Mouse (Mus musculus): Measurements from ENCODE around the gene Tpcn2. TPM values are rescaled to one million over a fixed set of nuclear protein-coding genes. Genes with fewer than 3 reads are reported as not detected.

The Tpcn2 gene
- total and polyA plus RNA-seq, 2 experiments = 1.9 to 5.0 TPM

DNA sequence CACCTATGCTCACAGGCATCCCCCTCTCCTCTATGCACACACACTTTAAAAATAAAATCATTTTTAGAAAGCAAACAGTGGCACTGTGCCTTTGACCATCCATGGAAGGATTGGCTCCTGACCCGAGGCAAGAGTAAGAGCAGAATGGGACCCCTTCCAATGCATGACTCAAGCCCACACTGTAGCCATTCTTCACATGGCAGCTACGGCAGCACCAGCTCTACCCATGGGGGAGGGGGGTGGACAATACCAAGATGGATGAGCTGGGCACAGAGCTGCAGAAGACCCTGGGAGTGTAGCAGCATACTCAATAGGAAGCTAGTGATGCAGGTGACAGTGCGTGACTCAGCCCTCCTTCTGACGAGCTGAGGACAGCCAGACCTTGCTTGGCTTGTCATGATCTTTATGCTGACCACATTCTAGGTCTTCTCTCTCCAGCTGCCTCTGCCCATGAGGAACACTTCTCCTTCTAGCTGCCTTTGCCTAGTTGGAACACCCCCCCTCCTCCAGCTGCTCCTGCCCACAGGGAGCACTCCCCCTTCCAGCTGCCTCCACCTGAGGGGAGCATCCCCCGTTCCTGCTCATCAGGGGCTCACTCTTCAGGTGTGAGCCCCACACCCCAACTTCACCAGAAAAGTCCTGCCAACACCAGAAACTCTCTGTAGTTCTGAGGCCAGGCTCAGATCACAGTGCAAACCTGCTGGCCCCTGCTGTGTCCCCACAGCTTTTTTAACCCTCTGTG is 88.5 kb downstream of the Tpcn2 start:
- 70% methylated on average over 5 of the region's 5 CpGs for WGBS
- Histone ChIP-seq H3K4me3 (ENCODE audit: insufficient read depth, low read depth, low read length) (no peak overlapping the region), H3K27ac (replicated peaks; ENCODE audit: insufficient read depth, low read depth, low read length) (no peak overlapping the region), H3K27me3 (ENCODE audit: control insufficient read depth, insufficient read depth, low read length) (no peaks in the 10 kb centered on the region), H3K4me1 (ENCODE audit: control insufficient read depth, insufficient read depth, low read length) (no peaks in the 10 kb centered on the region), H3K9ac (ENCODE audit: low read depth, low read length) (no peak overlapping the region), H3K79me2 (ENCODE audit: control insufficient read depth, insufficient read depth, low read length) (no peaks in the 10 kb centered on the region), H3K36me3 (ENCODE audit: control insufficient read depth, insufficient read depth, low read length) (no peaks in the 10 kb centered on the region)
- no peak for DNase-seq (ENCODE audit: extremely low read depth, low read depth, low spot score)
- TF ChIP-seq CTCF (IDR thresholded peaks at IDR 0.05; ENCODE audit: low read depth, low read length) (no peak), POLR2A (IDR thresholded peaks at IDR 0.05; ENCODE audit: extremely low read depth, insufficient read depth, low read length) (no peak)

DNA sequence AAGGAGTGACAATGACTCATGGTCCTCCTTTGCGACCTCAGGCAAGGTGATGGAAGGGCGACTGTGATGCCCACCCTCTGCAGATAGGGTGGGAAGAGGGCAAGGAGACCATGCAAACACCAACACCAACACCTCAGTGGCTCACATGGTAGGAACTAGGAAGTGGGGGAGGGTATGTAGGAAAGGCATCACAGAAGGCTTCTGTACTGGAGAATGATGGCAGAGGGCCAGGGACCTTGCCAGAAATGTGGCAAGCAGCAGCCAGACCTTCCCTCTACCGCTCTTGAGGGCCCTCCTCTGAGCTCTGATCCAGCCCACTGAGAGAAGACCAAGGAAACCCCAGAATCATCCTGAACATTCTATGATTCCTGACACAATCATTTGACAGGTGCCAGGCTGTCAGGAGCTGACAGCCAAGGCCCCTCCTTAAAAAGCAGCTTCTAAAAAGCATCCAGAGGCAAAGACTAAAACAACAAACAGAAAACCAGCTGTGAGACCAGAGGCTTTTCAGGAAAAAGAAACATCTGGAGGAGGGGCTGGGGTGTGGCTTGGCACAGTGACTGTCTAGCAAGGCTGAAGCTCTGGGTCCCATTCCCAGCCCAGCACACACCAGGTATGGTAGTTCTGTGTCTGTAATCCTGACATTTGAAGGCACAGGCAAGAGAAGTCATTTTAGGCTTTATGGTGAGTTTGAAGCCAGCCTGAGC is 89.2 kb downstream of the Tpcn2 start:
- Histone ChIP-seq H3K79me2 (ENCODE audit: control insufficient read depth, insufficient read depth, low read length) (no peaks in the 10 kb centered on the region), H3K9ac (ENCODE audit: low read depth, low read length) (no peak overlapping the region), H3K27me3 (ENCODE audit: control insufficient read depth, insufficient read depth, low read length) (no peaks in the 10 kb centered on the region), H3K4me3 (ENCODE audit: insufficient read depth, low read depth, low read length) (no peak overlapping the region), H3K27ac (replicated peaks; ENCODE audit: insufficient read depth, low read depth, low read length) (no peak overlapping the region), H3K4me1 (ENCODE audit: control insufficient read depth, insufficient read depth, low read length) (no peaks in the 10 kb centered on the region), H3K36me3 (ENCODE audit: control insufficient read depth, insufficient read depth, low read length) (no peaks in the 10 kb centered on the region)
- no peak for DNase-seq (ENCODE audit: extremely low read depth, low read depth, low spot score)
- 69% methylated on average over 3 of the region's 3 CpGs for WGBS
- no peak for TF ChIP-seq POLR2A (IDR thresholded peaks at IDR 0.05; ENCODE audit: extremely low read depth, insufficient read depth, low read length)
- no peak for TF ChIP-seq CTCF (IDR thresholded peaks at IDR 0.05; ENCODE audit: low read depth, low read length)

DNA sequence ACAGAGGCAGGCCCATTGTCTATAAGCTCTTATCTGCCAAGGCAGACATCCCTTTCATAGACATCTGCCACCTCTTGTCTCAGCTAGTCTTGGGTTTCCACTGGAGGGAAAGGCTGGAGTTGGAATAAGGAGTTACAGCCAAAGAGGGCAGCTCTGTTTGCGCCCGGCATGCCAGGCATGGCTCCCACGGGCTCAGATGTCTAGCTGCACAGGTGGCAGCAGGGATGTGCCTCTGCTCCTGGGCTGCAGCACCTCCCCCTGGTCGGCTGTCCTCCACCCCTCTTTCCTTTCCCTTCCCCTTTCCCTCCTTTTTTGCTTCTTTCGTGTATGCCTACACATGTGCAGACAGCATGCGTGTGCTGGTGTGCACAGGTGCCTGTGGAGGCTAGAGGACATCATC is 91.0 kb downstream of the Tpcn2 start:
- Histone ChIP-seq H3K79me2 (ENCODE audit: control insufficient read depth, insufficient read depth, low read length) (no peaks in the 10 kb centered on the region), H3K27ac (replicated peaks; ENCODE audit: insufficient read depth, low read depth, low read length) (no peak overlapping the region), H3K36me3 (ENCODE audit: control insufficient read depth, insufficient read depth, low read length) (no peaks in the 10 kb centered on the region), H3K4me3 (ENCODE audit: insufficient read depth, low read depth, low read length) (no peak overlapping the region), H3K4me1 (ENCODE audit: control insufficient read depth, insufficient read depth, low read length) (no peaks in the 10 kb centered on the region), H3K27me3 (ENCODE audit: control insufficient read depth, insufficient read depth, low read length) (no peaks in the 10 kb centered on the region), H3K9ac (ENCODE audit: low read depth, low read length) (no peak overlapping the region)
- TF ChIP-seq CTCF (IDR thresholded peaks at IDR 0.05; ENCODE audit: low read depth, low read length) (no peak), POLR2A (IDR thresholded peaks at IDR 0.05; ENCODE audit: extremely low read depth, insufficient read depth, low read length) (no peak)
- DNase-seq (ENCODE audit: extremely low read depth, low read depth, low spot score) = no peak
- 76% methylated on average over 6 of the region's 6 CpGs for WGBS

DNA sequence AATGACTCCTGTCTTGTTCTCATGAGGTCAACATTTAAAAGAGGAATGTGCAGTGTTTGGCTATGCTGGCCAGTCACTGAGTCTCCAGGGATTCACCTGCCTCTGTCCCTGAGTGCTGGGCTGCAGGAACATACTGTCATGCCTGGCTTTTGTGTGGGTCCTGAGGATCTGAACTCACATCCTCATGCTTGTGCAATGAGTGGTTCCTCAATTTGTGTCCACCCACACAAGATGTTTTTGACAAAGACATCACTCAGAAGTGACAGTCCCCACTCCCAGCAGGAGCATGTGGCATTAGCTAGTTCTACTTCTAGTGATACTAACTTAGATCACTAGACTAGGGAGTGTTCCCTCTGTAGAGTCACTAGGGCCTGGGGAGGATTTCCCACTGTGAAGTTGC is 93.3 kb downstream of the Tpcn2 start:
- H3K79me2 ChIP-seq (ENCODE audit: control insufficient read depth, insufficient read depth, low read length) = no peaks in the 10 kb centered on the region
- no peaks in the 10 kb centered on the region for H3K27me3 ChIP-seq (ENCODE audit: control insufficient read depth, insufficient read depth, low read length)
- H3K27ac ChIP-seq (replicated peaks; ENCODE audit: insufficient read depth, low read depth, low read length) = no peak overlapping the region
- H3K4me1 ChIP-seq (ENCODE audit: control insufficient read depth, insufficient read depth, low read length) = no peaks in the 10 kb centered on the region
- no peak overlapping the region for H3K4me3 ChIP-seq (ENCODE audit: insufficient read depth, low read depth, low read length)
- H3K9ac ChIP-seq (ENCODE audit: low read depth, low read length) = no peak overlapping the region
- H3K36me3 ChIP-seq (ENCODE audit: control insufficient read depth, insufficient read depth, low read length) = no peaks in the 10 kb centered on the region
- DNase-seq (ENCODE audit: extremely low read depth, low read depth, low spot score) = no peak
- TF ChIP-seq CTCF (IDR thresholded peaks at IDR 0.05; ENCODE audit: low read depth, low read length) (no peak), POLR2A (IDR thresholded peaks at IDR 0.05; ENCODE audit: extremely low read depth, insufficient read depth, low read length) (no peak)

DNA sequence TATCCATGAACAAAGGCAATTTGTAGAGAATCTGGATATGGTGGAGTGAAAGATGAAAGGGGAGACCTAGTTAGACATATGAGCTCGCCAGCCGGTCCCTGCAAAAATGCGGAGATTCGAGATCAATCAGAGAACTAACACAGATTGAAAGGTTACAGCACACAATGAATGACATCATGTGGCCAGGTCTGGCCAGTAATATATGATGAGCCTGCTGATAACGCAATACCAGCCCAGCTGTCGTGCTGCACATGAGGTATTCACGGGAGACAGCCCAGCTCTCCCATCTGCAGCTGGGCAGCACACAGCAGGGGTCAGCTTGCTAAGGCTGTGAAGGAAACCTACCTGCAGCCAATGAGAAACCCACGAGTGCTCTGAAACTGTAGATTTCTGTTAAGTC is 94.5 kb downstream of the Tpcn2 start:
- TF ChIP-seq CTCF (IDR thresholded peaks at IDR 0.05; ENCODE audit: low read depth, low read length) = no peak
- no peak for TF ChIP-seq POLR2A (IDR thresholded peaks at IDR 0.05; ENCODE audit: extremely low read depth, insufficient read depth, low read length)
- 72% methylated on average over 8 of the region's 8 CpGs for WGBS
- H3K4me1 ChIP-seq (ENCODE audit: control insufficient read depth, insufficient read depth, low read length) = no peaks in the 10 kb centered on the region
- no peaks in the 10 kb centered on the region for H3K27me3 ChIP-seq (ENCODE audit: control insufficient read depth, insufficient read depth, low read length)
- H3K9ac ChIP-seq (ENCODE audit: low read depth, low read length) = no peak overlapping the region
- no peak for DNase-seq (ENCODE audit: extremely low read depth, low read depth, low spot score)
- H3K36me3 ChIP-seq (ENCODE audit: control insufficient read depth, insufficient read depth, low read length) = no peaks in the 10 kb centered on the region
- no peak overlapping the region for H3K27ac ChIP-seq (replicated peaks; ENCODE audit: insufficient read depth, low read depth, low read length)
- H3K79me2 ChIP-seq (ENCODE audit: control insufficient read depth, insufficient read depth, low read length) = no peaks in the 10 kb centered on the region
- H3K4me3 ChIP-seq (ENCODE audit: insufficient read depth, low read depth, low read length) = no peak overlapping the region

DNA sequence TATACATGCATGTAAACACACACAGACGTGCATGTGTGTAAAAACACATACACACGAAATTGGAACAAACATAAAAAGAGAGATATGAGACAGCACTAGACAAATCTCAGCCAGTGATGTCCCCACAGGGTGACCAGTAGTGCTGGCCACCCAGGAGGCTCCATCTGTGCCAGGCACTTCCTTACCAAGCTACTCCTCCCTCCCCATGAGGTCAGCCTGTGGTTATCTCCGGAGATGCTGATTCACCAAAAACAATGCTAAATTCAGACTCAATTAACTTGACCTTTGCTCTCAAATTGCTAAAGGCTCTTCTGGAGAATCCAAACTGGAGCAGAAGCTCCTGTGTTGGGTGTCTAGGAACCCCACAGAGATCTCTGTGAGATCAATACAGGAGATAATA is 96.0 kb downstream of the Tpcn2 start:
- no peak for DNase-seq (ENCODE audit: extremely low read depth, low read depth, low spot score)
- no peaks in the 10 kb centered on the region for H3K79me2 ChIP-seq (ENCODE audit: control insufficient read depth, insufficient read depth, low read length)
- H3K4me1 ChIP-seq (ENCODE audit: control insufficient read depth, insufficient read depth, low read length) = no peaks in the 10 kb centered on the region
- H3K27ac ChIP-seq (replicated peaks; ENCODE audit: insufficient read depth, low read depth, low read length) = no peak overlapping the region
- no peak for TF ChIP-seq POLR2A (IDR thresholded peaks at IDR 0.05; ENCODE audit: extremely low read depth, insufficient read depth, low read length)
- no peak for TF ChIP-seq CTCF (IDR thresholded peaks at IDR 0.05; ENCODE audit: low read depth, low read length)
- 62% methylated on average over 3 of the region's 3 CpGs for WGBS
- no peak overlapping the region for H3K9ac ChIP-seq (ENCODE audit: low read depth, low read length)
- H3K27me3 ChIP-seq (ENCODE audit: control insufficient read depth, insufficient read depth, low read length) = no peaks in the 10 kb centered on the region
- no peaks in the 10 kb centered on the region for H3K36me3 ChIP-seq (ENCODE audit: control insufficient read depth, insufficient read depth, low read length)
- H3K4me3 ChIP-seq (ENCODE audit: insufficient read depth, low read depth, low read length) = no peak overlapping the region
